Mouse (Mus musculus) heart, adult 2 months (tissue): ENCODE results near the gene Msh5. TPM values are rescaled to one million over a fixed set of nuclear protein-coding genes. Genes with fewer than 3 reads are reported as not detected.
"Not testable (repeated sequence)": the region's sequence is repeated elsewhere in the genome, so short reads cannot be mapped to it uniquely, and the experiment has no call there.

Source experiments
- DNase-seq, 2 experiments: peaks; one replicate each; pipeline ENCODE4 v3.0.0; 2021
- H3K27ac ChIP-seq: fragments of 200-600 bp; 2 replicates; pipeline ENCODE4 v1.8.1; 2022
- H3K27me3 ChIP-seq: fragments of 200-500 bp; 2 replicates; pipeline ENCODE4 v1.6.1; 2012; ENCODE audit warnings: mild to moderate bottlenecking, low read length, inconsistent platforms, mixed read lengths; ENCODE audit not compliant: control insufficient read depth, insufficient read depth
- H3K36me3 ChIP-seq: fragments of 200-500 bp; 2 replicates; pipeline ENCODE4 v1.6.1; 2012; ENCODE audit warnings: low read length, inconsistent platforms; ENCODE audit not compliant: control insufficient read depth, insufficient read depth
- H3K4me1 ChIP-seq: fragments of 200-500 bp; 2 replicates; pipeline ENCODE4 v1.6.1; 2011; ENCODE audit warnings: low read length; ENCODE audit not compliant: control insufficient read depth, insufficient read depth
- H3K4me3 ChIP-seq: fragments of 200-600 bp; 2 replicates; pipeline ENCODE4 v1.8.1; 2022
- H3K79me2 ChIP-seq: fragments of 200-500 bp; replicated peaks from 2 replicates; pipeline ENCODE4 v1.6.1; 2012; ENCODE audit warnings: mild to moderate bottlenecking, inconsistent platforms, low read length, moderate library complexity, mixed read lengths; ENCODE audit not compliant: control insufficient read depth, insufficient read depth
- H3K9ac ChIP-seq: fragments of 200-500 bp; 2 replicates; pipeline ENCODE4 v1.6.1; 2012; ENCODE audit warnings: low read depth, mild to moderate bottlenecking, control low read depth, inconsistent platforms, low read length, mixed read lengths
- CTCF ChIP-seq: fragments of 200-600 bp; IDR thresholded peaks from 2 replicates; pipeline ENCODE4 v1.8.1; 2022; ENCODE audit warnings: antibody characterized with exemption, mild to moderate bottlenecking, moderate library complexity
- EP300 ChIP-seq: fragments of 200-500 bp; IDR thresholded peaks from 2 replicates; pipeline ENCODE4 v1.6.1; 2011; ENCODE audit warnings: low read depth, low read length, control low read depth; ENCODE audit not compliant: insufficient read depth
- POLR2A ChIP-seq: fragments of 200-500 bp; IDR thresholded peaks from 2 replicates; pipeline ENCODE4 v1.6.1; 2011; ENCODE audit warnings: mild to moderate bottlenecking, low read depth, low read length, control low read depth; ENCODE audit not compliant: insufficient read depth
- WGBS: fragments of 180-500 bp; shearing (Covaris S2); methylation state at CpG from one replicate; pipeline ENCODE4 v1.1.7; 2018; 5-methylcytosine and 5-hydroxymethylcytosine counted together
- intact Hi-C: fragments of 180-260 bp; cut with DNase I; formaldehyde crosslinking; loops from one replicate; pipeline ENCODE4 v1.15.1; 2025
- polyA plus RNA-seq: library from polyadenylated mRNA; depleted of rRNA; stranded (reverse); fragments of >200 nt; gene quantifications from 2 replicates; pipeline ENCODE4 v1.2.3, GENCODE M21; 2012
- total RNA-seq, 2 experiments: library from RNA; stranded (reverse); gene quantifications; 2 replicates each; pipeline ENCODE4 v1.2.3; 2021

Gene Msh5
- total and polyA plus RNA-seq, 3 experiments: 0.23 to 1.2 (median 0.29) TPM

GRCm38 (mm10) chr17:35002153-35002865 is 44.2 kb downstream of the Msh5 start:
- peak in 1 of 2 experiments; percentile 18 for DNase-seq
- peaks cover 10% of the 10 kb centered on the region for H3K4me1 ChIP-seq
- intact Hi-C loops: loop anchor here (5.0 kb wide), 1 partner anchor 240 kb away; the partner anchor contains the start of gene Ddx39b
- 0 out of 2 replicates have a peak overlapping the region, but pooled peaks have one; percentile 15 for H3K27ac ChIP-seq
- no peaks in the 10 kb centered on the region for H3K79me2 ChIP-seq
- TF ChIP-seq POLR2A: no peak
- TF ChIP-seq EP300: no peak
- no peak for TF ChIP-seq CTCF
- no peak overlapping the region for H3K4me3 ChIP-seq
- H3K27me3 ChIP-seq: no peaks in the 10 kb centered on the region
- peak overlapping the region; percentile 85 for H3K9ac ChIP-seq
- H3K36me3 ChIP-seq: no peaks in the 10 kb centered on the region
- WGBS: 14% methylated on average over 12 of the region's 12 CpGs

DNA sequence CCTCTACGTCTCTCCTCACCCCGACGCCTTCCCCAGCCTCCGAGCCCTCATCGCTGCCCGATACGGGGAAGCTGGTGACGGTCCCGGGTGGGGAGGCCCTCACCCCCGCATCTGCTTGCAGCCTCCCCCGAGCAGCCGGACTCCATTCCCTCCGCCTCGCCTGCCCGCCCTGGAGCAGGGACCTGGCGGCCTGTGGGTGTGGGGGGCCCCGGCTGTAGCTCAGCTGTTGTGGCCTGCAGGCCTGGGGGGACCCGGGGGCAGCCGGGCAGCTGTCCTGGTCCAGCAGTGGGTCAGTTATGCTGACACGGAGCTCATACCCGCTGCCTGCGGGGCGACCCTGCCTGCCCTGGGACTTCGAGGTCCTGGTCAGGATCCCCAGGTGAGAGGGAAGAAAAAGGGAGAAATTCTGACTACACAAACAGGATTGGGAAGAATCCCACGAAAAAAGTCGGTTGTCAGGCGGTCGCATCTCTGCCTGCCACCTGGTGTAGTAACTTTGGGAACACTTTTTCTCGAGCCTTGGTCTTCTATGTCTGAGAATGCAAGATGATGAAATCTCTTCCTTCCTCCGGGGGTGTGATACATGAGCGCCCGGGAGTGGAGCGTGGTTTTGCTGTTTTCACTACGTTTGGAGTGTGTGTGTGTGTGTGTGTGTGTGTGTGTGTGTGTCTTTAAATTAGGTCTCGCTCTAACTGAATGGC is 44.9 kb downstream of the Msh5 start:
- peaks cover 10% of the 10 kb centered on the region for H3K4me1 ChIP-seq
- TF ChIP-seq CTCF (no peak), POLR2A (no peak), EP300 (no peak)
- intact Hi-C loops: loop anchor here (2.0 to 5.0 kb wide), 2 partner anchors 21 to 241 kb away; partner anchors contain the start of genes Ddx39b and Lsm2

GRCm38 (mm10) chr17:35000717-35001451 is 45.7 kb downstream of the Msh5 start, which contains the start of gene Vars:
Gene Vars, plus strand, starts transcription at chr17:35000987.
- TF ChIP-seq EP300 (0 out of 2 replicates have a peak, but pooled peaks have one; percentile 24), POLR2A (0 out of 2 replicates have a peak, but pooled peaks have one; percentile 37), CTCF (no peak)
- Histone ChIP-seq H3K27me3 (no peaks in the 10 kb centered on the region), H3K36me3 (no peaks in the 10 kb centered on the region), H3K79me2 (no peaks in the 10 kb centered on the region), H3K9ac (peak within 1 kb of the TSS; percentile 85), H3K4me3 (peak within 1 kb of the TSS; percentile 78), H3K27ac (peak within 1 kb of the TSS; percentile 100), H3K4me1 (peaks cover 10% of the 10 kb centered on the region)
- WGBS: under 1% methylated on average over 79 of the region's 83 CpGs
- DNase-seq: peak; percentile 93 to 95
- intact Hi-C loops: loop anchor here (2.0 to 5.0 kb wide), 2 partner anchors 20 to 241 kb away; partner anchors contain the start of genes Ddx39b and Lsm2

More for the DNA sequence above, 44.9 kb downstream of the Msh5 start:
- H3K4me3 ChIP-seq: peak overlapping the region; percentile 78
- H3K27ac ChIP-seq: peak overlapping the region; percentile 100
- no peak for DNase-seq
- H3K27me3 ChIP-seq: no peaks in the 10 kb centered on the region
- peak overlapping the region; percentile 85 for H3K9ac ChIP-seq
- 2% methylated on average over 35 of the region's 35 CpGs for WGBS
- H3K79me2 ChIP-seq: no peaks in the 10 kb centered on the region
- H3K36me3 ChIP-seq: no peaks in the 10 kb centered on the region

- peaks cover 10% of the 10 kb centered on the region for H3K4me1 ChIP-seq
- not testable (repeated sequence) for H3K27me3 ChIP-seq, H3K36me3 ChIP-seq, H3K79me2 ChIP-seq
- peak overlapping the region; percentile 85 for H3K9ac ChIP-seq
- H3K27ac ChIP-seq: peak overlapping the region; percentile 100
- WGBS: 8% methylated on average over 30 of the region's 32 CpGs
- intact Hi-C loops: loop anchor here (2.0 to 5.0 kb wide), 2 partner anchors 19 to 242 kb away; partner anchors contain the start of genes Ddx39b and Lsm2
- peak in 1 of 2 experiments; percentile 29 for DNase-seq
- H3K4me3 ChIP-seq: peak overlapping the region; percentile 78
Measured at GRCm38 (mm10) chr17:34999871-35000716, 46.5 kb downstream of the Msh5 start.
